Mouse (Mus musculus) cerebellum, postnatal 25 days (tissue): Measurements from ENCODE around the gene Me3.

ENCODE experiments used
- DNase-seq, 2 experiments: peaks; one replicate each; pipeline ENCODE4 v3.0.0; 2021; ENCODE audit warnings: mixed read lengths in 2 of 2

The Me3 gene

DNA sequence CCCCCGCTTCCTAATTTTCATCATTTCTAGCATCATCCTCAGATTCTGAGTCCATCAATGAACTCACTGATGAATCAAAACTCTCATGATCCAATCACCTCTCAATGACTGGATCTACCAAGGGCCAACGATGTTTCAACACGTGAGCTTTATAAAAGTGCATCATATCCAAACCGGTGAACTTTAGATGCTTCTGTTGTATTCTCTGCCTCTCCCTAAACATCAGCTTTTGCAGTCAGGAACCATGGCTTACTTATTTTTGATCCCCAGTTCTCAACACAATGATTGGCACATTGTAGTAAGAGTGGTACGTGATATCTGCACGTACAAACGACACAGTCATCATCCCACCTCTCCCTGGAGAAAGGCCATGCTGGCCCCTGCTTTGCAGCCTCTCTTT, 204.5 kb downstream of the Me3 start:
- DNase-seq = peak in 1 of 2 experiments; percentile 2

GRCm38 (mm10) chr7:89837841-89838240, 205.6 kb downstream of the Me3 start:
- DNase-seq = peak in 1 of 2 experiments; percentile 8

DNA sequence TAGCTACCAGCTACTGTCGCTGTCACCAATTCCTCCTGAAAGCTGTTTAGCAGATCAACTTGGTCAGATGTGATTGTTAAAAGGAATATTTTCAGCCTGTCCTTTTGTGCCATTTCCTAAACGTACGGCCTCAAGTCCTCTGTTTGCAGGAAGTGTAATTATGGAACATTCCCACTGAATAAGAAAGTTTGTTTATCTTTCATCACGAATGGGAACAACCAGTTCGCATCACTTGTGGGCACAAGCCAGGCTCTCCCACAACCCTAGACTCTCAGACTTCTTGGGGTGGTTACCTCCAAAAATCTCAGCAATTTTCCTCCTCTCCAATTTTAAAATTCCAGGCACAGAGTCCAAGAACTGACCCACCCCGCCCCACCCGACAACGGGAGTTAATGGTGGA, 207.5 kb downstream of the Me3 start:
- DNase-seq = no peak

- DNase-seq = peak; percentile 84 to 91
Measured at GRCm38 (mm10) chr7:89841670-89842403, 209.6 kb downstream of the Me3 start.

DNA sequence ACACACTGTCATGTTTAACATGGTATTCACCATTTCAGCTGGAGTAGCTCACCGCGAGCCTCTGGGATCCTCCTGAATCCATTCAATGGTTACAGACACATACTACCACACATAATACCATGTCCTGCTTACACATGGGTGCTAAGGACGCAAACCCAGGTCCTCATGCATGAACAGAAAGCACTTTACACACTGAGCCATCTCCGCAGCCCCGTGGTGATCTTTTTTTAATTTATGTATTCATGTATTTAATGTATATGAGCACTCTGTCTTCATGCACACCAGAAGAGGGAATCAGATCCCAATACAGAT, 210.2 kb downstream of the Me3 start:
- DNase-seq = no peak

DNA sequence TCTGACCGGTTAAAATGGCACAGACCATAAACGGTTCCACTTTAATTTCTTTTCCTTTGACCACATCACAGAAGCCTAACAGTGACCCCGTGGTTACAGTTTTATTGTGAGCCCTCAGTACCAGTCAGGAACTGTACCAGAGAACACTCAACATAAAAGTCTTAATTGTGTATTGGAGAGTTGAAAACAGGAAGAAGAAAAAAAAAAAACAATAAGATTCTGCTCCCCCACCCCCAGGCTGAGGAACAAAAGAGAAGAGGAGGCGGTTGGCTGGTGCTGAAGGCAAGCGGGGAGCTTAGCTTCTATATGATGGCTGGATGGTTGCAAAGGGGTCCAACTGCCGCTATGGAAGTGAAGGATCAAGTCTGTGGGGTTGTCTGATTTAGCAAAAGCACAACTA, 210.9 kb downstream of the Me3 start:
- no peak for DNase-seq

GRCm38 (mm10) chr7:89843533-89843932, 211.3 kb downstream of the Me3 start:
- peak; percentile 39 to 63 for DNase-seq

DNA sequence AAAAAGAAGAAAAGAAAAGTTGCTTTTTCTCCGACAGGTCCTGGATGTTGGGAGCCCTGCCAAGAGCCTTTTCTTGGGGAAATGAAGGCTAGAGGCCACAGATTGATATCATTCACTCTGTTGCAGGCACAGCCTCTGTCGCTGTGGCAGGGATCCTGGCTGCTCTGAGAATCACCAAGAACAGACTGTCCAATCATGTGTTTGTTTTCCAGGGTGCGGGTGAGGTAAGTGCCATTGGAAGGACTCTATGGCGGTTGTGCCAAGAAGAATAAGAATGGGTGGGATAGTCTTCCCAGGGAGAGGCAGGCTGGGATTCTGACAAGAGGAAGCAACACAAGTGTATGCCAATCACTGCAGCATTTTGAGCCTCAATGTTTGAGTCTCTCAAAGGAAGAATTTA, 213.5 kb downstream of the Me3 start:
- DNase-seq = no peak

GRCm38 (mm10) chr7:89850510-89850909, 218.3 kb downstream of the Me3 start:
- no peak for DNase-seq

- no peak for DNase-seq
Measured at GRCm38 (mm10) chr7:89852158-89853095, 220.2 kb downstream of the Me3 start.

GRCm38 (mm10) chr7:89853131-89853530, 220.9 kb downstream of the Me3 start:
- peak in 1 of 2 experiments; percentile 48 for DNase-seq

GRCm38 (mm10) chr7:89855196-89855595, 223.0 kb downstream of the Me3 start:
- DNase-seq = no peak

- DNase-seq = no peak
Measured at GRCm38 (mm10) chr7:89856440-89857217, 224.4 kb downstream of the Me3 start.

DNA sequence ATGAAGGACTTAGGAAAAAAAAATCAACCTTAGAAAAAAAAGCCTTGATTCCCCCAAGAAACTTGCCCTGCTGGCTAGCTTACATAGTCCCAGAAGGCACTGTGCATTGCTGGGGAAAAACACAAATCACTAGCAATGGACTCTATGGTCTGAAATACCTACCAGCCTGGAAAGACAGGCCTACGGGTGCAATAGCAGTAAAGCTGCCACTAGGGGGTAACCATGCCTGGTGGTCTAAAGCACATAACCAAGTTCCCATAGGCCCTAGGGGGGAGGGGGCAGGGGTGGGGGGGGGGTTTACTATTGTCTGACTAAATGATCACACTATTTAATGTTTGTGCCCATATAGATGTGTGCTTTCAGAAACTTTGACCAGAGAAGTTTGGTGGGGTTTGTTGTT, 232.6 kb downstream of the Me3 start:
- no peak for DNase-seq

DNA sequence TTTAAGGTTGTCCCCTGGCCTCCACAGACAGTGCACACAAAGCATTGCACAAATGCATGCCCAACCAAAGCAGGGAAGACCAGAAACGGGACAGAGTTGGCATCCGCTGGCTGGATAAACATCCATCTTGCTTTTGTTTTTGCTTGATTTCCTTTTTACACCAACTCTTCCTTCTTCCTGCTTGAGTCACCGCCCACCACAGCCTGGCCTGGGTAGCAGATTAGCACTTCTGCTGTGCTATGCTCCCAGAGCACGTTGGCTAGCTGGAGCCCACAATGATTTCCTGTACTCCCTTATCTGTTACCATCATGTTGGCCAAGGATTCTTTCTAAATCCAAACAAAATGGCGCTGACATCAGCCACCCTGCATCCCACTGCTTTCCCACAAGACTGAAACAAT, 235.0 kb downstream of the Me3 start:
- DNase-seq = no peak

GRCm38 (mm10) chr7:89879686-89880085, 247.5 kb downstream of the Me3 start:
- no peak for DNase-seq

- DNase-seq = no peak
Measured at GRCm38 (mm10) chr7:89884551-89884950, 252.4 kb downstream of the Me3 start.

DNA sequence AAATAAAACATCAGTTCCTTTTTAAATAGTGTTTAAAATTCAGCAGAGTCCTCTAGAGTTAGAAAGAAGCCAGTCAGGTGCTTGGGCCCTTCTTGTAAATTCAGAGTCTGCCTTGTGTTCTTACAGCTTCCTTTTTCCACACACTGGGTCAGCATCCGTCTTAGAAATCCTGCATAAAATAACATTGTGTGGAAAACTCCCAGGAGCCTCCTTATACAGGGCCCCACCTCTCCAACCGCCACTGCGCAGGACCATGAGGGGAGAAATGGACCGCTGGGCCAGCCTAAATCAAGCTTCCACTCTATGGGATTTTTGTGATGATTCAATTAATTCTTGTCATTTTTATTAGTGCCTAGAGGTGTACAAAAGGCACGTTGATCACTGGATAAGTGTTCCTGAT, 259.2 kb downstream of the Me3 start:
- DNase-seq = no peak

GRCm38 (mm10) chr7:89891856-89892255, 259.7 kb downstream of the Me3 start:
- peak in 1 of 2 experiments; percentile 44 for DNase-seq

DNA sequence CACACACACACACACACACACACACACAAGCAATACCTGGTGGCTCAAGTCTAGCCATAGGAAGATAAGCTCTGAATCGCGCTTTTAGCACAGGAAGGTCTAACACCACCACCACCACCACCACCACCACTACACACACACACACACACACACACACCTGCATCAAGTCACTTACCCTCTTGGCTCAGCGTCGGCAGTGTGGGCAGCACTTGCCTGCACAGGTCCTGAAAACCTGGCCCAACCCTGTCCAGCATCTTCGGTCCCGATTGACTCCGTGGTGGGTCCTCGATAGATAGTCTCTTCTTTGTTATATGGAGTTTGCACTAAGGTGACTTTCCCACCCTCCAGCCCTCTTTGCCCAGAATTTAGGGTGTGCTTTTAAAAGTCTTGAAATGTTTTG, 270.8 kb downstream of the Me3 start:
- no peak for DNase-seq

- no peak for DNase-seq
Measured at GRCm38 (mm10) chr7:89903442-89904343, 271.5 kb downstream of the Me3 start, which contains the start of gene Ccdc81. Gene Ccdc81, minus strand, starts transcription at chr7:89903629.
